Mouse (Mus musculus): ENCODE measurements at regions not wholly inside any gene's neighbourhood (a gene's known extent, or its start where the extent isn't known, plus 50 kb on each side); places are given as distances from the start of the nearest gene placed in this dataset.
"Not testable (repeated sequence)": the region's sequence is repeated elsewhere in the genome, so short reads cannot be mapped to it uniquely, and the experiment has no call there.

DNA sequence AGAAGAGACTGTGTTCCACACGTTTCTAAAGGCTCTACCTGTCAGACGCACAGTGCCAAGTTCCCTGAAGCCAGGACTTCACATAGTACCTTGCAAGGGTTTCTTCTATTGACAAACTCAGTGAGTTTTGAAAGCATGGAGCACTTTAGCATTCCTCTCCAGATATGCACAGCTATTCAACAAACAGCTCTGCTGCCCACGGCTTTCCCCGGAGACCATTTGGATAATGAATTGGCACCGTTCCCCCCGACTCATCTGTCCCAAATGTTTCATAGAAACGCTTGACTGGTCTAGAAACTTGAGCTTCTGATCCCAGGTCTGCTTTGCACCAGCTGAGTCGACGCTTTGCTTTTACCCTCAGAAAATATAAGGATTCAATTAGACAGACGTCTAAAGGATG is 162.2 kb upstream of the St6galnac5 start:
- CTCF ChIA-PET: no interaction called here
- POLR2A ChIA-PET: interaction anchor here in 1 of 4 experiments (0.6 kb wide), 1 partner anchor 20 kb away, joined by 6 read pairs; no protein-coding TSS in a partner anchor

DNA sequence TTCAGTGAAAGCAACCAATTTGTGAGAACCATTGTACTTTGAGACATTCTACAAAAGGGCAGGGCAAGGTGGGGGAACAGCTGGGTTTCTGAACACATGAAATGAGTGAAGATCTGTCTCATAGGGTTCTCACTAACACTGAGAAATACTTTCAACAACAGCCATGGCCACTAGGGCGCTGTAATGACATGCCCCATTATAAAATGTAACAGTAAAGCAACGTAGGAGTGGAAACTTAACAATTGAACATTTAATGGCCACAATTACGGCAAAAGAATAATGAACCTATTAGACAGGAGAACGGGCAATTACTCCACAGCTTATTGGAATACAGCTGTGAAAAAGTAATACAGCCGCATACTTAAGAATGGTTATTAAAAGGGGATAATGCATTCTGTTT is 158.9 kb upstream of the St6galnac5 start:
- POLR2A ChIA-PET: no interaction called here

DNA sequence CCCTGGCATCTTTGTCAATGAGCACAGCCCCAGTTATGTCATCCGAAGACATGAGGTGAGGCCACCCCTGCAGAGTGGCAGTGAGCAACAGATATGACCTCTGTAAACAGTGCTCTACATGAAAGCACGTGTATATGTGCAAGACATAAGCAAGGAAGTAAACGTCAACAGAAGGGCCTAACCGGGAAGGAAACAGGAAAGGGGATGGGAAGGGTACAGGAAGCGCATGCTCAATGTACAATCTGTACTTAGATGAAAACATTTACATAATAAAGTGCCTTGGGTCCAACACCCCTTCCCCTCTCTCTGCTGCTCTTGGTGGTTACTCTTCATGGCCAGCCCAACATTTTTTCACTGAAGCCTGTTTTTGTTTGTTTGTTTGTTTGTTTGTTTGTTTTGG is 143.3 kb upstream of the St6galnac5 start:
- ChIA-PET CTCF (interaction anchor here in 1 of 4 experiments (0.6 kb wide), 1 partner anchor 780 kb away, joined by 3 read pairs; no protein-coding TSS in a partner anchor), POLR2A (interaction anchor here in 1 of 4 experiments (0.5 kb wide), 1 partner anchor 65 kb away, joined by 3 read pairs; no protein-coding TSS in a partner anchor)

More for the DNA sequence above, 158.9 kb upstream of the St6galnac5 start:
- CTCF ChIA-PET: interaction anchor here in 1 of 4 experiments (0.6 kb wide), 1 partner anchor 290 kb away, joined by 4 read pairs; no protein-coding TSS in a partner anchor

DNA sequence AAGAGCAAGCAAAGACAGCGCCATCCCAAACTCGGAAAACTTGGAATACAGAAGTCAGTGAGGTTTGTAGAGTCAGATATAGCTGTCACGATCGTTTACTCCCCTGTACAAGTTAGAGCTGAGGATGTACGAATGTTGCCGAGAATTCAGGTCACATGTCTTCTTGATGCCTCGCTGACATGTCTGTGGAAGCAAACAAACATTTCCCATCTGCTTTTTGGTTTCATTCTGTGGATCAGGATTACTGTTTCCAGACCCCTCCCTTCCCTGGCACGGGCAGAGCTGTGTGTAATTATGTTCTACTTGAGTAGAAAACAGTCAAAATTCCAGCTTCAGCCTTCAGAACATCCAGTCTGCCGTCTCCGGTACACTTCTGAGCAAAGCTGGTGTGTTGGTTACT is 139.9 kb upstream of the St6galnac5 start:
- ChIA-PET POLR2A (no interaction called here), CTCF (no interaction called here)

DNA sequence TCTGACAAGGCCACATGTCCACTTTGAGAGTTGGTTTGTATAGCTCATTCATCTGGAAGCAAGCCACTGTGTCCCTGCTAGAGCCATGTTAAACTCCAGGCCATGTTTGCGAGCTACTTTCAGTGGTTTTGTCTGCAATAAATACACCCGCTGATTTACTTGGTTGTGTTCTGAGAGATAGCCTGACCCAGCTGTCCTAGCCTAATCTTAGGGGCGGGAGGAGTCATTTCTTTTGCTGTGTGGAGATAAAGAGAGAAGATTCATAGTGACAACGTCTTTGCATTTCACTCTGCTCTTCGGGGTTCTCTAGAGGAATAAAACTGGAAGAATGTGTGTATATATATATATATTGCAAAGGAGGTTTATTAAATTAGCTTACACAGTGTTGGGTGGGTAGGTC is 137.1 kb upstream of the St6galnac5 start:
- CTCF ChIA-PET: no interaction called here
- POLR2A ChIA-PET: interaction anchor here in 1 of 4 experiments (0.6 kb wide), 1 partner anchor 49 kb away, joined by 5 read pairs; no protein-coding TSS in a partner anchor

DNA sequence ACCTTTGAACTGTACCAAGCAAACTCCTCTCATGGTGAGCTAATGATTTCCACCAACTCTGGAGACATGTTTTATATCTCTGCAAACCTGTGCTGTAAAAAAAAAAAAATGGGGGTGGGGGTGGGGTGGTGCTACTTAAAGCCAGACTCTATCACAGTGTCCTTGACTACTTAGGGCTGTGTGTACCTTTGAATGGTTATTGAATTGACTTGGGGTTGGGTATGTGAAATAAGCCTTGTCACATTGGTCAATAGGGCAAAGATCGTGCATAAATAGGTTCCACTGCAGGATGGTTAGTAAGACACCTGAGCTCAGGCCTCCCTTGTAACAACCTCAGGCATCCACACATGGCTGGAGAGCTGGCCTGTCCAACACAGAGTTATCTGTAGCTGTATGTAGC is 136.6 kb upstream of the St6galnac5 start:
- ChIA-PET POLR2A (interaction anchor here in 1 of 4 experiments (0.6 kb wide), 1 partner anchor 49 kb away, joined by 5 read pairs; no protein-coding TSS in a partner anchor), CTCF (no interaction called here)

DNA sequence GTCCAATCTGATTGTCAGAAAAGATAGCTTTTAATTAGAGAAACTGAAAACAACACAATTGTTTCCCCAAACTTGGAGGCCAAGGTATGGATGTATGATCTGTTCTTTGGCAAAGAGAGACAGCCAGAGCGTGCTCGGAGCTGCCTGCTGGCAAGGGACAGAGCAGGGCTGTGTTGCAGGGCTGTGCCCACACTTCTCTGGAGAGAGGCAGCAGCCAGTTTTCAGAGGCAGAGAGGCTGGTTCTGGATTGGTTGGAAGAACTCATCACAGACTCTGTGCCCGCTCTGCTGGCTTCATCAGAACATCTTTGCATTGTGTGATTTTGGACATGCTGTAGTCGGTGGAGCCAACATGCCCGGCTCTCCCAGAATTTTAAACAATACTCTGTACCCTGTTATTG is 123.5 kb upstream of the St6galnac5 start:
- ChIA-PET POLR2A (interaction anchor here in 1 of 4 experiments (0.6 kb wide), 1 partner anchor 259 kb away, joined by 5 read pairs; no protein-coding TSS in a partner anchor), CTCF (no interaction called here)

DNA sequence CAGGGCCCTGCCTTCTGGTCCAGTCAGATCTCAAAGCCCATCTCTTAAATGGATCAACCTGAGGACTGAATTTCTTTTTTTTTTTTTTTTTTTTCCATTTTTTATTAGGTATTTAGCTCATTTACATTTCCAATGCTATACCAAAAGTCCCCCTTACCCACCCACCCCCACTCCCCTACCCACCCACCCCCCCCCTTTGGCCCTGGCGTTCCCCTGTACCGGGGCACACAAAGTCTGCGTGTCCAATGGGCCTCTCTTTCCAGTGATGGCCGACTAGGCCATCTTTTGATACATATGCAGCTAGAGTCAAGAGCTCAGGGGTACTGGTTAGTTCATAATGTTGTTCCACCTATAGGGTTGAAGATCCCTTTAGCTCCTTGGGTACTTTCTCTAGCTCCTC is 108.5 kb upstream of the St6galnac5 start:
- CTCF ChIA-PET: not testable (repeated sequence)
- POLR2A ChIA-PET: interaction anchor here in 1 of 4 experiments (0.6 kb wide), 2 partner anchors 653 to 807 kb away, joined by 3 read pairs; no protein-coding TSS in a partner anchor

DNA sequence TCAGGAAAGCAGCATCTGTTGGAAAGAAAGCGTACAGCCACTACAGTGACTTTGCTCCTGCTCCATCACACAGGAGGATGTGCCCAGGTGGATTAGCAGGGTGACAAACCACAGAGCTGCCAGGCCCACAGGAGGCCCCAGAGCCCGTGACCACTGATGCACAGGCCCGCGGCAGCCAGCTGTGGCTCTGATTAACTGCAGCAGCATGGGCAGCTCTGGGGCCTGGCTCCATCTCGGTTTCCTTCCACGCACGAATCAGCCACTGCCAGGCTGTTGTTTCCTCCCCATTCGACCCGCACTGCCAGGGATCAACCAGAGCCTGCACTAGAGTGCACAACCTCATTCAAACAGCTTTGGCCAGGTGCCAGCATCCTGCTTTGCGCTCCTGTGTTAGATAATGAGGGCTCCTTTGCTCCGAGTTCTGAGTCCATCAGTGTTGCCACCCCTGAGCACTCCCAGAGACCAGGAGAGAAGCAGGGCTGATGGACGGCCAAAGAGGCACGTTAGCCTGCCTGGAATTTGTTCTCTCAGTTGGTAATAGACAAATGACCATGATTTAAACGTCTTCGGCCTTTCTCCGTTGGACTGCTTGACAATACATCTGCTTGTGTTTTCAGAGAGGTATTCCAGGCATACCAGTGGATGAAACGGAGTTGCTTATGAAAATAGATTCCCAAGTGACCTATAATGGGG is 103.2 kb upstream of the St6galnac5 start:
- ChIA-PET CTCF (interaction anchor here in 1 of 4 experiments (0.5 to 0.6 kb wide), 3 partner anchors 175 to 570 kb away, joined by 3 to 5 read pairs (median 4); no protein-coding TSS in a partner anchor), POLR2A (interaction anchor here in 2 of 4 experiments (0.7 to 1.1 kb wide), 2 partner anchors 50 to 860 kb away, joined by 3 read pairs; partner anchors contain the start of gene Acadm (in 1 of the 2))

DNA sequence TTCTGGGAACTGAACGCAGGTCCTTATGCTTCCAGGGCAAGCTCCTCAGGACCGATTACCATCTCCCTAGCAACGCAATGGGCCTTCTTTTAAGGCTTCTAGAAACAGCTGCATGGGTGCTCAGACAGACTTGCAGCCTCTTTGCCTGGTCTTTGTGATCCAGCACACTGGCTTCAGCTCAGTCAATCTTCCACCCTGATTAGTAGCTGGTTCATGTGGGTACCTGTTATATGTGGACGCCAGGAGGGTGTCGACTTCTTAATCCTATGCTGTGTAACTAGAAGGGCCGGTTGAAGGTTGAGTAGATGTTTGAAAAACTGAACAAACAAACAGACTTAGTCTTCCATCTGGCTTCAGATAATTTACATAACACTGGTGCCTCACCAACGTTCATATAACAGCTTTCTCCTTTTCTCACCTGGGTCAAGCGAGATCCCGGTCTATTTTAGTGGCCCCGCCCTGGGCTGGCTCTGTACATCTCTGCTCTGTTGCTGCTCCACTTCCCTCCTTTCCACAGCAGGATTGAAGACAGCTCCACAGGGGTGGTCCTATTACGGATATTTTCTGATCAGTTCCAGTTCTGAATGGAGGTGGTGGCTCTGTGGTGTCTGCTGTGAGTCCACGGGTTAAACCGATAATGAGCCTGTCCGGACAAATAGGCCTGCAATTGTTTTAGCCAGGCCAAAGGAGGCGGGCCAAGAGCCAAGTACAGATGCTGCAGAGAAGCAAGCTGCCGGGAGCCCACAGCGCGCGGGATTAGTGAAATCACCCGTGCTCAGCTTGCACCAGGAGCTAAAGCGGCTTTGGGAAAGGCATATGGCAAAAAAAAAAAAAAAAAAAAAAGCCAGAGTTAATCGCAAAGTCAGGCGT is 102.4 kb upstream of the St6galnac5 start:
- CTCF ChIA-PET: interaction anchor here in 1 of 4 experiments (0.6 kb wide), 2 partner anchors 176 to 571 kb away, joined by 3 to 4 read pairs; no protein-coding TSS in a partner anchor
- POLR2A ChIA-PET: interaction anchor here in 2 of 4 experiments (0.7 to 1.1 kb wide), 3 partner anchors 9 to 51 kb away, joined by 3 read pairs; no protein-coding TSS in a partner anchor

DNA sequence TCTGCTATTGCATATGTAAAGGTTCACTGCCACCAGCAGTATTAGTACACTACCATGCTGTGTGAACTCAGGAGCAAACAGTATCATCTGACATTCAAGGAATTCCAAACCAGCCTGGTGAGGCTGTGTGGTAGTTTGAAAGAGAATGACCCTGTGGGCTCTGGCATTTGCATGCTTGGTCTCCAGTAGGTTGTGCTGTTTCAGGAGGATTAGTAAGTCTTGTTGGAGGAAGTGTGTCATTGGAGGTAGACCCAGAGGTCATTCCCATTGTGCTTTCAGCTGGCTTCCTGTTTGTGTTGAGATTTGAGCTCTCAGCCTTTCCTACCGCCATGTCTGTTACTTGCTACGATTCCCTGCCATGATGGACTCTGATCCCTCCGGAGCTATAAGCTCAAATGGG is 98.3 kb upstream of the St6galnac5 start:
- ChIA-PET POLR2A (no interaction called here), CTCF (no interaction called here)

DNA sequence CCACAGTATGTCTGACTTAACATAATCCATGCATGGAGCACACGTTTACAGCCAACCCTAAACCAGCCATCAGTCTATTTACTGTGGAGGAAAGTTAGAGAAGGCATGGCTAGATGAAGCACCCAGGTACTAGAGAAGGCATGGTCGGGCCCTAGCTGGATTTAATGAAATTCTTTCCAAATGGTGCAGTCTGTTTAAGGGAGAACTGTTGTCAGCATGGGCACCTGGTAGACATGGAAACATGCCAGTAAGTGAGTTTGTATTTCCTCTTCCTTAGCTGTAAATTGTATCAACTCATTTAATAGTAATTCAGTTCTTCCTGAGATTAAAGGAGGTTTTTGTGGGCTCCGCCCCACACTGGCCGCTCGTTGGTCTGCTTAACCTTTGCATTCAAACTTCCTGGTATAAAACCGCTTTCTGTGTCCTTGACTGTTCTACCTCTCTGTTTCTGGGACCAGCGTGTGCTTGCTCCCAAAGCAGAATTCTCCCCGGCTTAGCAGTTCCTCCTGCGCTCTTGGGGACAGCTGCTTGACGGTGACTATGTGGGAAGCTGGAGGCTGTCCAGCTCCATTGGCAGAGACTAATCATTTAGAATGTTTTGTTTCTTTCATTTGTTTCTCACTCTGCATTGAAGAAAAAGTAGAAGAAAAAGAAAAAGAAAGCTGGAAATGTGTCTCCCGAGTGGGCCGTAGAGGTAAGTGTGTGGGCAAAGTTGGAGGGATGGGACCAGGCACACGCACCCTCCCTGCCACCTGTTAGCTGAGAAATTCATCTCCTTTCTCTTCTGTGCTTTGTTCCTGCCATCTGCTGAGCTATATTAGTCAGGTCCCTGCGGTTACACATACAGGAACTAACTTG is 96.0 kb upstream of the St6galnac5 start:
- POLR2A ChIA-PET: interaction anchor here in 2 of 4 experiments (0.8 to 0.9 kb wide), 2 partner anchors 10 to 121 kb away, joined by 3 read pairs; no protein-coding TSS in a partner anchor
- CTCF ChIA-PET: no interaction called here

DNA sequence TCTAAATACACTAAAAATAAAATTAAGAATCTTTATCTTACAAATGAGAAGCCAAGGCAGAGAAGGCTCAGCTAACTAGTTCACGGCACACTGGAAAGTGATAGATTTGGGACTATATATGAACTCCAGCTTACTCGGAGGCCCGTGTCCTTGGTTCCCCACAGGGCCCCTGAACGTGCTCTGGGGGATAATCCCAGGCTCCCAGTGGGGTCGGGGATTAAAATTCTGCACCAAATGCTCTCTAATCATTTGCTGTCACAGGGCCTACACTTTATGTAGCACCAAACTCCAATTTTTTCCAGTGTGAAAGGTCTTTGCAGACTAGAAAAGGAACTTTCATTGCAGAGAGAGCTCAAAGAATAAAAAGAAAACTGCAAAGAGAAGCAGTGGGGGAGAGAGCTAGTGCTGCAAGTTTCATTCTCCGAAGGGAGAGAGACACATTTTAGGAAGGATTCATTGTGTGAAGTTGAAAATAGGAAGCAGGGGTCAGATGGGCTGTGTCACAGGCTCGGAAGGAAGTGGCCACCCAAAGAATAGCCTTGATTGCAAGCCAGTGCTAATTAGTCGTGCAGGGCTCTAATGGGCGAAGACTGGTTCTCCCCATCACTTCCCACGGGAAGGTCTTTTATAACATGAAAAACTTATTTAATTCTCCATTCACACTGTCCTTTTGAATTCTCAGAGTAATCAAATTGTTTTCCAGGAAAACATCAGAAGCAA is 90.3 kb upstream of the St6galnac5 start:
- ChIA-PET POLR2A (interaction anchor here in 1 of 4 experiments (1.4 kb wide), 1 partner anchor 12 kb away, joined by 3 read pairs; no protein-coding TSS in a partner anchor), CTCF (interaction anchor here in 1 of 4 experiments (0.6 kb wide), 1 partner anchor 1284 kb away, joined by 3 read pairs; no protein-coding TSS in a partner anchor)

DNA sequence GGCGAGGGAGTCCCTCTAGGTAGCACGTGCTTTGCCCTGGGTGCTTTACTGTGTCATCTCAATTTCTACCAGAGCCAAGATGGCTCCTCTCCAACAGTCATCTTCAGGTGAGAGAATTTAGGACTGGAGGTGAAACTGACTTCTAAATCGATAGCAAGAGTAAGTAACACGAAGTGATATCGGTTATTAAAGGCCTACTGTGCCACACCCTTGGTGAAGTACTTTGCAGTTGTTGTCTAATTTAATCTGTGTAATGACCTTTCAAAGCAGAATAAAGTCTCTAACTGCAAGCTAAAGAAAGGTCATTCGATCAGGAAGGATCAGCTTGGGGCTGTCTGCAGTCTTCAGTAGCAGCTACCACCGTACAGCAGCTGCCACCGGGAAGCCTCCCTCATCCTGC is 89.5 kb upstream of the St6galnac5 start:
- ChIA-PET CTCF (no interaction called here), POLR2A (interaction anchor here in 1 of 4 experiments (1.4 kb wide), 1 partner anchor 13 kb away, joined by 3 read pairs; no protein-coding TSS in a partner anchor)

DNA sequence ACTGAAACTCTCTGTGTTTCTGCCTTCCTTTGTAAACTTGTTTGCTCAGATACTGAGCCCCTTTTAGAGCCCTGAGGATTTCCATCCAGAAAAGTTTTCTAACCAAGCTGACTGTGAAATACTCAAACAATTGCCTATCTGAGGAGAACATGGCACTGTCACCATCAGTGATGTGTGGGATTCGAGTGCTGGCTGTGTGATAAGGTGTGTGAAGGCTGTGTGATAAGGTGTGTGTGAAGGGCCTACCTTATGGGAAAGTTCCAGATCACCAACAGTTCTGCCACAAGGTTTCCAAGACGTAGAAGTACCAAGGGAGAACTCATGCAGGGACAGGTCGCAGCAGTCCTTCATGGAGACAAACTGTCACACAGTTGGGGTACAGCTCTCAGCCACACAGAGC is 89.1 kb upstream of the St6galnac5 start:
- CTCF ChIA-PET: no interaction called here
- POLR2A ChIA-PET: no interaction called here

DNA sequence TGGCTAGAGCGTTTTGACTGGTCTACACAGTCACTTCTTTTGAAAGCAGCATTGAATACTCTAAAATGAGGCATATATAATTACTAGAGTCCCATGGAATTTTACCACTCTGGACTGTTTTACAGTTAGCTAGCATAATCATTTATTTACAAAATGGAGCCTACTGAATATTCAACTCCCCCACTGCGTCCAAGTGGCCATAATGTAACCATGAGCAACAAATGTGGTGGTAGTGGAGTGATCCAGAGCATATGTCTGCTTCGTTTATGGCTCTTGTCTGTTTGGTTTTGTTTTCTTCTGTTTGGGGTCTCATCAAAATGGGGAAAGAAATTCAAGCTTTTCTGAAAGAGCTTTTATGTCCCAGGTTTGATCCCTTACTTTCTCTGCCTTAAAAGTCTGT is 83.8 kb upstream of the St6galnac5 start:
- ChIA-PET CTCF (no interaction called here), POLR2A (no interaction called here)

DNA sequence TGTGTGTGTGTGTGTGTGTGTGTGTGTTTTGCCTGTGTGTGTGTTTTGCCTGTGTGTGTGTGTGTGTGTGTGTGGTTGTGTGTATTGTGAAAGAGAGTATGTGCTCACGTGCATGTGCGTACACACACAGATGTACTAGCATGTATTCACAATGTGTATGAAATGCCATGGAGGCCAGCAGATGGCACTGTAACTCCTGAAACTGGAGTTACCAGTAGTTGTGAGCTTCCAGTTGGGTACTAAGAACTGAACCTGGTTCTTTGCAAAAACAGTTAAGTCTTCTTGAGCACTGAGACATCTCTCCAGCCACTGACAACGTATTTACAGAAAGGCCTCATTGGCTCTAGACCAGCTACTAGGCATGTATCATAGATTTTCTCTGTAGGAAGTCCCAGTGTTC is 71.1 kb upstream of the St6galnac5 start:
- POLR2A ChIA-PET: interaction anchor here in 1 of 4 experiments (1.1 to 3.0 kb wide), 2 partner anchors 9 to 82 kb away, joined by 3 to 10 read pairs; no protein-coding TSS in a partner anchor

DNA sequence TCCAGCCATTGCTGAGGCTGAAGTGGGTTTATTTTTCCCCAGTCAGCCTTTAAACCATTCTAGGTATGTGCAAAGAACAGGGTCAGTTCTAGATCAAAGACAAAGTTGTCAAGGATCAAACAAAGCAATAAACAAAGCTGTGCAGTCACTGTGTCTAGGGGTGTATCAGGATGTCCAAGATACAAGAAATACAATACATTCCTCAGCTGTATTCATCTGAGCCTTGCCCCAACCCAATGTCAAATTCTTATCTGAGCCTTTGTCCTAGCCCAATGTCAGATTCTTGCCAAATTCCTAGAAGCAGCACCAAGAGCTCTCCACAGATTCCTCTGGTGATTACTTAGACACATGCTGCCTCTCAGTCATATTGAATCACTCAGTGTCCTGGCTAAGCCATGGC is 69.5 kb upstream of the St6galnac5 start:
- ChIA-PET CTCF (interaction anchor here in 3 of 4 experiments (0.5 to 0.7 kb wide), 4 partner anchors 30 to 784 kb away, joined by 3 to 4 read pairs (median 3); no protein-coding TSS in a partner anchor), POLR2A (interaction anchor here in 1 of 4 experiments (0.8 to 3.0 kb wide), 2 partner anchors 11 to 124 kb away, joined by 3 to 10 read pairs; no protein-coding TSS in a partner anchor)

More for the DNA sequence above, 71.1 kb upstream of the St6galnac5 start:
- CTCF ChIA-PET: interaction anchor here (0.7 to 1.4 kb wide), 8 partner anchors 51 to 944 kb away, joined by 3 to 6 read pairs (median 5); no protein-coding TSS in a partner anchor
